Mouse (Mus musculus): Measurements from ENCODE around the gene Kif22.

The Kif22 gene

GRCm38 (mm10) chr7:127030172-127030571 lies 12.1 kb downstream of the Kif22 start:
- no peak for DNase-seq (ENCODE audit: low spot score)

DNA sequence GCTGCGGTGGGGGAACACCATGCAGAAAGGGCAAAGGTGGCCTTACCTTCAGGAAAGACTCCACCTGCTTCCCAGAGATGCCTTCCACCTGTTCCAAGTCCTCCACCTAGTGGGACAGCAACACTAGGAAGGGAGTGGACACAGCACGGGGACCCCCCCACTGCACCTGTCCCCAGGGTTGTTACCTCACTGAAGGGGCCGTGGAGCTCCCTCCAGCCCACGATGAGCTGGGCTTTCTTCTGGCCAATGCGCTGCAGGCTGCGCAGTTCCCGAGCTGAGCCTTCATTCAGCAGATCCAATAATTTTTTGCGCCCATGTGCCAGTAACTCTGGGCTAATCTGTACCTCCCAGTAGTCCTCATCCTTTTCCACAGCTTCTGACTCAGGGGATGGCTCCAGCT lies 14.4 kb downstream of the Kif22 start:
- no peak for DNase-seq (ENCODE audit: low spot score)

- peak; percentile 99 for DNase-seq (ENCODE audit: low spot score)
Measured at GRCm38 (mm10) chr7:127026984-127027726, 15.1 kb downstream of the Kif22 start, which contains the start of gene Maz. TSS of gene Maz (minus strand) at chr7:127027037.

GRCm38 (mm10) chr7:127026616-127026983 lies 15.7 kb downstream of the Kif22 start:
- DNase-seq (ENCODE audit: low spot score) = no peak

- DNase-seq (ENCODE audit: low spot score) = peak; percentile 65
Measured at GRCm38 (mm10) chr7:127026161-127026600, 16.1 kb downstream of the Kif22 start.

DNA sequence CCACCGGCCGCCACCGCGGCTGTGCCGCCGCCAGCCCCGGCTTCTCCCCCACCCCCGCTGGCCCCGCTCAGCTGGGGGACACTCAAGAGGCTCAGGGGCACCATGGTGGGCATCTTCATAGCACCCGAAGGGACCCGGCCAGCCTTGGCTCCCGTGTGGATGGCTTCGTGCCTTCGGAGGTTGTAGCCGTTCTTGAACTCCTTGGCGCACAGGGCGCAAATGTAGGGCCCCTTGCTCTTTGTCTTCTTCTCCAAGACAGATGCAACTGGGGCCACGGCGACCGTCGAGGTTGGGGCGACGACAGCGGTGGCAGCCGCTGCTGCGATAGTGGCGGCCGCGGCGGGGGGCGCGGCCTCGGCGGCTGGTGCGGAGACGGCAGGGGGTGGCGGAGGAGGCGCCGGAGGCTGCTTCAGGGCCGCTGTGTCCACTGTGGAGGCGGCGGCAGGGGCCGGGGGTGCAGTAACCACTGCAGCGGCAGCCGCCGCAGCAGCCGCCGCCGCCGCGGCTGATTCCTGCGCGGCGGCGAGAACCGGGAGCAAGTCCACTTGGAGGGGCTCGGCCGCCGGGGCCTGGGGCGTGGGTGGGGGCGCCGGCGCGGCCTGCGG lies 16.6 kb downstream of the Kif22 start:
- peak; percentile 43 for DNase-seq (ENCODE audit: low spot score)

DNA sequence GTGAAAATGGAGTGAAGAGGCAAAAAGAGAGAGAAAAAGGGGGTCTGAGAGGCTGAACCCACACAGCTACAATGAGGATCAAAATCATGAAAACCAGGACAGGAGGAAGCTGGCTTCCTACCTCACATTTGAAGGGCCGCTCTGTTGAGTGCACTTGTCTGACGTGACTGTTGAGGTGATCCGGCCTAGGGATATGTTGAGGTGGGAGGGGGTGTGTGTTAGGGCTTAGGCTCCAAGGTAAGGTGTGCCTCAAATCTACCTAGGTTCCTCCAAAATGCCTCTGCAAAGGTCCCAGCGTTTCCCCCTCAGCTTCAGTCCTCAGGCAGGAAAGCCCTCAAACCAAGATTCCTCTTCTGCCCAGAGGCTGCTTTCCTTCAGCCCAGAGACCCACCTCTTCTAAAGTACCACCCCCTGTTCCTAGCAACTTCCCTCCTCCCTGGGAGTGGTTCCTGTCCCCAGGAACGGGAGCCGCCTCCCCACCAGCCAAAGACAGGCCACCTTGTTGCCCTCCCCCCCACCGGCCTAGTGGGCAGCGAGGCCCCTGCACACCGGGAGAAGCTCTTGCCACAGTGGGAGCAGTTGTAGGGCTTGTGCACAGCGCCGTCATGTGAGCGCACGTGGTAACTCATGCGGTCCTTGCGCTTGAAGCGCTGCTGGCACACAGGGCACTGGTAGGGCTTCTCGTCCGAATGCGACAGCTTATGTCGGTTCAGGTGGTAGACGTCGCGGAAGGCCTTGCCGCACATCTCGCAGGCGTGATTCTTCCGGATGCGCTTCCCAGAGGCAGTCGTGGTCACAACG lies 17.3 kb downstream of the Kif22 start:
- peak; percentile 76 for DNase-seq (ENCODE audit: low spot score)

DNA sequence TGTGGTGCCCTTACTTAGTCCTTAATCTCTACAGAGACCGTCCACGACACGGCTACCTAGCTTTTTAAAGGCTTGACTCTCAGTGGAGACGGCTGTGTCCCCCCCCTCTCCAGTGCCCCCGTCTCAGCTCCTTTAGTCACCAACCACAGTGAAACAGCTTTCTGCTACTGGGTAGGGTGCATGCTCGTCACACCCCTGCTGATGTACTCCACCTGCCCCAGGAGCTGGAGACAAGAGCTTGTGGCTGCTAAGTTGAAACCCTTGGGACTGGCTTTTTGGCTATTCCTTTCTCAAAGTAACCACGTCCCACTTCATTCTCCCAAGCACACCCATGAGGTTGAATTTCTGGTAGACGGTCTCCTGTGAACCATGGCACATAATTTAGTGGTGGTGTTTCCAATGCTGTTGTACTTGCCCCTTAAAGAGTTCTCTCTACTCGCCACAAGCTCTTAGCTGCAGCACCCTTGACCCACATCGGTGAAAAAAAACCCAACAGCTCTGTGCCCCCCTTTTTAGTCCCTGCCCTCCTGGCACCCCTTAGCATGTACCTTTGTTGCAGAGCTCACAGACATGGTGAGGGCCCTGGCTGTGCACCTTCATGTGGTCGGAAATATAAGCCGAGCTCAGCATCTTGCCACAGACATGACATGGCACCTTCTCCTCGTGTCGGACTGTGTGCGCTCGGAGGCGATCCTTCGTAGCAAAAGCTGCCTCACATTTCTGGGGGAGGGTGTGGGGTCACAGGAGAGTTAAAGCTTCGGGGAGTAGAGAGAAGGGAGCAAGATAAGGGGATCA lies 18.2 kb downstream of the Kif22 start:
- no peak for DNase-seq (ENCODE audit: low spot score)

GRCm38 (mm10) chr7:127023272-127023691 lies 19.0 kb downstream of the Kif22 start:
- no peak for DNase-seq (ENCODE audit: low spot score)

DNA sequence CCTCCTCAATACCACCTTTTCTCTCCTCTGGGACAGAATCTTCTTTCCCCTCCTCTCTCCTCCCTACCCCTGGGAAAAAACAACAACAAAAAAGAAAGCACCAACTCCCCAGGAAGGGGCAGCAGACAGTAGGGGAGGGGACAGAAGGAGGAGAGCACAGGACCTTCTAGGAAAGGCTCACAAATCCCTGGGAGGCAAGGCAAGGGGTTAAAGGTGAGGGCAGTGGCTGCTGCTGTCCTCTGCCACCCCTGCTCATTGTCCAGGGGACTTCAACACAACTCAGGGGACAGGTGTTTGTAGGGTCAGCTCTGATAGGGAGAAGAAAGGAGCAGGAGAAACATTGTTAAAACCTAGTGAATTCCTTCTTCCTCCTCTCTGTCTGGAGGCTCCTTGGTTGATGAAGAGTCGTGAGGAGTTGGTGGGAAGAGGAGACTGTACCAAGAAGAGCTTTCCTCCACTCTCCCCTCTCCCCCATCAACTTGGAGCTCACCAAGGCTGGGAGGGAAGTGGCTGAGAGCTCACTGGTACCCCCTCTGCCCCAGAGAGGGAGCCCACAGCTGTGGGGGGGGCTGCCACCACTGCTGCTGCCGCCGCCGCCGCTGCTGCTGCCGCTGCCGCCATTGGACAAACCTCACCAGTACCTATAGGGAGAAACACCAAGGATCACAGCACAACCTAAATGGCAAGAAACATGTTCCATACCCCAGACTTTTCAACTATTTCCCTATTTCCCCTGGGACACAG lies 19.6 kb downstream of the Kif22 start:
- no peak for DNase-seq (ENCODE audit: low spot score)

DNA sequence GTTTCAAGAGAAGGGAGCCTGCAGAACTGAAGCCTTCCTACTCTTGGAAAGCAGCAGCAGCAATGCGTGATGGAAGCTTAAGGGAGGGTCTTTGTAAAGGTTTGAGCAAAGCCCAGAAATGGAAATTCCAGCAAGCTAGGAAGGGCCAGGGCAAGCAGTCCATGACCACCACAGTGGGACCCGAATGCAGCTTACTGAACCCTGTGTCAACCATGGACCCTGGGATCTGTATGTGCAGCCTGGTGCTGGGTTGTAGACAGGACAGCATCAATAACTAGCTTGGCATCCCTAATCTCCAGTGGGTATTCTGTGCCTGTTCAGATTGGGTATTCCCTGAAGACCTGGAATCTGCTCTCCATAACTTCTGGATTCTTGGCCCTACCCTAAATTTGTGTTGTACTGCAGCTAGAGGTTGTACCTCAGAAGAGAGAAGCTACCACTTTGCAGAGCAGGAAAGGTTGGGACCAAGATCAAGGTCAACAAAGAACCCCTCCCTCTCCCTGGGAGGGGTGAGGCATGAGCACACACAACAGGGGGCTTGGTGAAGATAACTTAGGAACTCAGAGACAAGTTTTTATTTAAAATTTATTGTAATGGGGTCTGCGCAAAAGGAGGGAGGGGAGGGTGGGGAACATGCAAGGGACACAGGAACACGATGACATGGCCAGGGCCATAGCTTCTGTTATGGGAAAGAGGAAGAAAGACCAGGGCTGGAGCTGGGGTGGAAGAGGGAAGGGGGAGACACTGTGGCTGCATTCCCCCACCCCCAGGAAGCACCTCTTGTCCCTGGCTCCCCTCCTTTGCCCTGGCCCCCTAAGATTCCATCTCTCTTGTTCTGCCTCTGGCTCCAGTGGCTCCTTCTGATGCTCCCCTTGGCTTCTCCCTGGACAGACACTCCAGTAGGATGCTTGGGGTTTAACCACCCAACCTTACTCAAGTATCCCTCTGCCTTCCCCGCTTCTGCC lies 20.4 kb downstream of the Kif22 start:
- no peak for DNase-seq (ENCODE audit: low spot score)

DNA sequence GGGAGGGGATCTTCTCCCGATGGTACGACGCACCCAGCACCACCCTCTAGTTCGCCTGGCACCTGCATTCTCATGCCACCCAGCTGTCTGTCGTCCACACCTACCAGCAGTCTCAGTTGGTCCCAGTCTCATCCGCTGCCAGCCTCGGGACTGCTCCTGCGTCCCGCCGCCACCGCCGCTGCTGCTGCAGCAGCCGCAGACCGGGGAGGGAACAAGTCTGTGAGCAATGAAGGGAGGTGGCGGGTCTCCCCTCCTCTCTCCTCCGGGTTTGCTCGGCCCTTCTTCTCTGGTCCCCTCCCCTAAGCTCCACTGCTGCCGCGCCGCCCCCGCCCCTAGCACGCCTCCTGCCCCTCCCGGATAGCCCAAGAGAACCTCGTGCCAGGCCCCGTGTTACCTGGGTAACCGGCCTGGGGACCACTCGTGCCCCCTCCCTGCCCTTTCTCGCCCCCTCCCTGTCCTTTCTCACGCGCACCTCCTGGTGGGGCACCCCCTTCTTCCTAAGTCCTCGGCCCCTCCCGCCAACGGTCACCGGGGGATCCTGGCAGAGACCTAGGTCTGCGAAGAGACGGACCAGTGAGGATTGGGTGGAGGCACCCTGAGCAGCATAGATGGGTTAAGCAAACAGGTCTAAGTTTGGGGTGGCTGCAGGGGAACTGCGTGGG lies 21.2 kb downstream of the Kif22 start, which contains the start of the genes Gm42742 and Prrt2:
Gene Gm42742, minus strand, starts transcription at position 197 of the 662 bp plus-strand sequence.
Gene Prrt2, minus strand, starts transcription at position 311 of the 662 bp plus-strand sequence.
- DNase-seq (ENCODE audit: low spot score) = peak; percentile 58

DNA sequence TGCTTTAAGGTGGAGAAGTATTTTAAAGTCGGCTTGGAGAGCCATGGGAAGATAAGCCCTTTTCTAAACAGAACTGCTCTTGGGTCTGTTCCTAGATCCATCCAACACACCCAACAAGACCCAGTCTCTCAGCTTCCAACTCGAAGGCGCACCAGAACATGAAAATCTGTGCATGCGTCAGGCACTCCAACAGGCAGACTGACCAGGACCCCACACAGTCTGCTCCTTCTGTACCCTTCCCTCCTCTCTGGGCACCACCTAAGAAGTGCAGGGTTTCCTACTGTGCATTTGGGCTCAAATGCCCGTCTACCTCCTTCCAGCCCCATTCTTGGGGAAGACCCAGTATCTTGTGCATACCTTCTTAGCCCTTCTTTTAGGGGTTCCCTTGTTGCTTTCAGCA lies 21.8 kb downstream of the Kif22 start:
- DNase-seq (ENCODE audit: low spot score) = no peak

DNA sequence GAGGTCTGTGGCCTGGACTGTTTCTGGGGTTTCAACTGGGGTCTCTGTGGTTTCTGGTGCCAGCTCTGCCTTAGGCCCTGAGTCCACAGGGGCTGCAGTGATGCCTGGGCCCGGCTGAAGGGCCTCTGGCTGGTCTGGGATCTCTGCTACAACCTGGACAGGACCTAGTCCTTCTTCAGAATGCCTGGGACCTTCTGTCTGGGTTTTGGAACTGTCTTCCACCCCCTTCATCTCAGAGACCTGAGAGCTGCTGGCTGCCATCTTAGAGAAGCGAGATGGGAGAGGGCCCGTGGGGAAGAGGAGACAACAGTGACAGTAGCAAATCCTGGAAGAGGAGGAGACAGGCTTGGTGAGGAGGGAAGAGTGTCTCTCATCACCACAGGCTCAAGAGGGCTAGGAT lies 22.2 kb downstream of the Kif22 start:
- DNase-seq (ENCODE audit: low spot score) = no peak

- no peak for DNase-seq (ENCODE audit: low spot score)
Measured at GRCm38 (mm10) chr7:127019306-127019960, 22.8 kb downstream of the Kif22 start.

DNA sequence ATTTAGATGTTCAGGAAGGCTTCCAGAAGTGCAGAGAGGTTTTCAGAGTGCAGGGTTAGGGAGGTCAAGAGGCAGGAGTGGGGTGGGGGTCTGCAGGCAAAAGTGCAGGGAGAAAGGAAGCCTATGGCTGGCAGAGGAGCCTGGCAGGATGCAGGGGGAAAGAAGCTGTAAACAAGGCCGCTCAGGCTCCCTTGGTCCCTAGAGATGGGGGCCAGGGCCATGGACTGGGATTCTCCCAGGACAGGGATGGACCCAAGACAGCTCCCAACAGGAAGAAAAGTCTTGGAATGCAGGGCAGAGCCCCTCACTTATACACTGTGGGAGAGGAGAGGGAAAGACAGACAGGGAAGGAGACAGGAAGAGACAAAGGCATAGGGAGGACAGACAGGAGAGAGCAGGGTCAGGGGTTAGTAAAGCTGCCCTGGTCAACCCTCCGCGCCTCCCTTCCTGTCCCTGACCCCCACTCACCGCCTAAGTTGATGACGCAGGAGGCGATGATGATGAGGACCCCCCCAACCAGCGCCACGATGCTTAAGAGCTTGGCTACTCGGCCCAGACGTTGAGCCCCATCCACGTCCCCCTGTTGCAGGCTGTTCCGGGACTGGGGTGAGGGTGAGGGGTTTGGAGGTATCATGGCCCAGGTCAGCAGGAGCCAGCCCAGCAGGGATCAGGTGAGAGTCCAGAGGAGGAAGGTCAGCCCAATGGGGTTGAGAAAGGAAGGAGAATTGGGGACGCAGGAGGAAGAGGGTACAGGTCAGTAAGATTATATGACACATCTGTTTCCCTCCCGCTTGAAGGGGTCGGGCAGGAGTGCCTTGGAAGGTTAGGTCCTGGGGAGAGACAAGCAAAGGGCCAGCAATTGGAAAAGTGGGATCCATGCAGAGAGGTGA lies 23.6 kb downstream of the Kif22 start:
- no peak for DNase-seq (ENCODE audit: low spot score)

DNA sequence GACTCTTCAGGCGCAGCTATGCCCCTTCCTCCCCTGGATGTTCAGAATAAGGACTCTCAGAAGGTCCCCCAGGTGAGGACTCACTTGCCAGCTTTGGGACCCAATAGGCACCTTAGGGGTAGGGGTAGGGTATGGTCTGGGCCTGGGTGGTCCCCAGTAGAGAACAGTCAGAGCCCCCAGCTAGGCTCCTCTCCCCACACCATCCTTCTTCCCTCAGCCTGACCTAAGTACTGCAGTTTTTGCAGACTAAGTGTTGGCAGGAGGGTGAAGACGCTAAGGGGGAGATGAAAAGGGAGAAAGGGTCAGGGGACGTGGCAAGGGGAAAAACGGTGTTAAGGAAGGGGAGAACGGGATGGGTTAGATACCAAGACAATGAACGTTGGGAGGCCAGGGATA lies 24.3 kb downstream of the Kif22 start:
- DNase-seq (ENCODE audit: low spot score) = no peak

Measured in urinary bladder, postnatal 14 days (tissue).